Mouse (Mus musculus): ENCODE measurements around the gene Adam12. TPM values are rescaled to one million over a fixed set of nuclear protein-coding genes. Genes with fewer than 3 reads are reported as not detected.

The Adam12 gene
- polyA plus RNA-seq, 1 experiment, result 4.1 TPM

GRCm38 (mm10) chr7:133963501-133963900, 268.4 kb downstream of the Adam12 start:
- DNase-seq, result no peak
- 32% methylated on average over 8 of the region's 8 CpGs for WGBS
- Histone ChIP-seq H3K4me1 (ENCODE audit: control insufficient read depth, insufficient read depth, low read length) (no peaks in the 10 kb centered on the region), H3K27me3 (replicated peaks; ENCODE audit: control insufficient read depth, insufficient read depth, low read length) (no peaks in the 10 kb centered on the region), H3K27ac (ENCODE audit: insufficient read depth, low read depth, low read length) (no peak overlapping the region), H3K36me3 (ENCODE audit: control insufficient read depth, insufficient read depth, low read length) (no peaks in the 10 kb centered on the region), H3K4me3 (ENCODE audit: insufficient read depth, low read depth, low read length) (no peak overlapping the region)
- TF ChIP-seq CTCF (conservative IDR thresholded peaks at IDR 0.05; ENCODE audit: insufficient read depth, insufficient read length, low read depth, low read length) (no peak), POLR2A (IDR thresholded peaks at IDR 0.05; ENCODE audit: low read depth, low read length) (no peak)

- Histone ChIP-seq H3K27me3 (replicated peaks; ENCODE audit: control insufficient read depth, insufficient read depth, low read length) (no peaks in the 10 kb centered on the region), H3K36me3 (ENCODE audit: control insufficient read depth, insufficient read depth, low read length) (no peaks in the 10 kb centered on the region), H3K4me1 (ENCODE audit: control insufficient read depth, insufficient read depth, low read length) (no peaks in the 10 kb centered on the region), H3K4me3 (ENCODE audit: insufficient read depth, low read depth, low read length) (no peak overlapping the region), H3K27ac (ENCODE audit: insufficient read depth, low read depth, low read length) (no peak overlapping the region)
- peak; percentile 23 for DNase-seq
- WGBS, result 68% methylated on average over 4 of the region's 4 CpGs
- TF ChIP-seq CTCF (conservative IDR thresholded peaks at IDR 0.05; ENCODE audit: insufficient read depth, insufficient read length, low read depth, low read length), result peak; percentile 67
- TF ChIP-seq POLR2A (IDR thresholded peaks at IDR 0.05; ENCODE audit: low read depth, low read length), result no peak
Observed at GRCm38 (mm10) chr7:133959200-133959599, 272.7 kb downstream of the Adam12 start.

DNA sequence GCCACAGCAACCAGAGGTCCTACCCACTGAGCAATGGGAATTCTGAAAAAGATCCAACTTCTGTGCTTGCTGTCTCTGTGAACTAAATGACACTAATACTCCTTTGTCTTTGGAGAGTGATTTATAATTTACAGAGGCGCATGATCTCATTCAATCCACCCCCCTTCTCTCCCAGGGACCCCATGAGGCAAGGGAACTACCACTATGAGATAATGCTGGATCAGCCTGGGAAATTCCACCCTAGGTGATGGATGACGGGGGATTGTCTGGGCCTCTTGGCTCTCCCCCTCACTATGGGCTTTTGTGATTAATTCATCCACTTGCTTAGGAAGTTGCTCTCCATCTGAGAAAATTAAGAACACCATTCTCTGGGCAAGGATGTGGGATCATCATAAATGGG, 274.1 kb downstream of the Adam12 start:
- no peaks in the 10 kb centered on the region for H3K4me1 ChIP-seq (ENCODE audit: control insufficient read depth, insufficient read depth, low read length)
- H3K27ac ChIP-seq (ENCODE audit: insufficient read depth, low read depth, low read length), result no peak overlapping the region
- TF ChIP-seq POLR2A (IDR thresholded peaks at IDR 0.05; ENCODE audit: low read depth, low read length) (no peak), CTCF (conservative IDR thresholded peaks at IDR 0.05; ENCODE audit: insufficient read depth, insufficient read length, low read depth, low read length) (no peak)
- WGBS, result 88% methylated on average over 2 of the region's 2 CpGs
- no peaks in the 10 kb centered on the region for H3K27me3 ChIP-seq (replicated peaks; ENCODE audit: control insufficient read depth, insufficient read depth, low read length)
- DNase-seq, result no peak
- H3K4me3 ChIP-seq (ENCODE audit: insufficient read depth, low read depth, low read length), result no peak overlapping the region
- no peaks in the 10 kb centered on the region for H3K36me3 ChIP-seq (ENCODE audit: control insufficient read depth, insufficient read depth, low read length)

GRCm38 (mm10) chr7:133954111-133955091, 277.5 kb downstream of the Adam12 start:
- Histone ChIP-seq H3K27me3 (replicated peaks; ENCODE audit: control insufficient read depth, insufficient read depth, low read length) (no peaks in the 10 kb centered on the region), H3K4me1 (ENCODE audit: control insufficient read depth, insufficient read depth, low read length) (no peaks in the 10 kb centered on the region), H3K4me3 (ENCODE audit: insufficient read depth, low read depth, low read length) (no peak overlapping the region), H3K36me3 (ENCODE audit: control insufficient read depth, insufficient read depth, low read length) (no peaks in the 10 kb centered on the region), H3K27ac (ENCODE audit: insufficient read depth, low read depth, low read length) (no peak overlapping the region)
- DNase-seq, result peak; percentile 49
- 55% methylated on average over 9 of the region's 9 CpGs for WGBS
- no peak for TF ChIP-seq CTCF (conservative IDR thresholded peaks at IDR 0.05; ENCODE audit: insufficient read depth, insufficient read length, low read depth, low read length)
- no peak for TF ChIP-seq POLR2A (IDR thresholded peaks at IDR 0.05; ENCODE audit: low read depth, low read length)

- no peak overlapping the region for H3K4me3 ChIP-seq (ENCODE audit: insufficient read depth, low read depth, low read length)
- DNase-seq, result peak; percentile 17
- 85% methylated on average over 14 of the region's 14 CpGs for WGBS
- H3K36me3 ChIP-seq (ENCODE audit: control insufficient read depth, insufficient read depth, low read length), result no peaks in the 10 kb centered on the region
- no peaks in the 10 kb centered on the region for H3K4me1 ChIP-seq (ENCODE audit: control insufficient read depth, insufficient read depth, low read length)
- TF ChIP-seq POLR2A (IDR thresholded peaks at IDR 0.05; ENCODE audit: low read depth, low read length) (no peak), CTCF (conservative IDR thresholded peaks at IDR 0.05; ENCODE audit: insufficient read depth, insufficient read length, low read depth, low read length) (no peak)
- H3K27ac ChIP-seq (ENCODE audit: insufficient read depth, low read depth, low read length), result no peak overlapping the region
- H3K27me3 ChIP-seq (replicated peaks; ENCODE audit: control insufficient read depth, insufficient read depth, low read length), result no peaks in the 10 kb centered on the region
Observed at GRCm38 (mm10) chr7:133951777-133952545, 280.0 kb downstream of the Adam12 start.

GRCm38 (mm10) chr7:133947360-133947759, 284.6 kb downstream of the Adam12 start:
- Histone ChIP-seq H3K27me3 (replicated peaks; ENCODE audit: control insufficient read depth, insufficient read depth, low read length) (no peaks in the 10 kb centered on the region), H3K27ac (ENCODE audit: insufficient read depth, low read depth, low read length) (no peak overlapping the region), H3K4me3 (ENCODE audit: insufficient read depth, low read depth, low read length) (no peak overlapping the region), H3K4me1 (ENCODE audit: control insufficient read depth, insufficient read depth, low read length) (no peaks in the 10 kb centered on the region), H3K36me3 (ENCODE audit: control insufficient read depth, insufficient read depth, low read length) (no peaks in the 10 kb centered on the region)
- TF ChIP-seq POLR2A (IDR thresholded peaks at IDR 0.05; ENCODE audit: low read depth, low read length) (no peak), CTCF (conservative IDR thresholded peaks at IDR 0.05; ENCODE audit: insufficient read depth, insufficient read length, low read depth, low read length) (no peak)
- WGBS, result 82% methylated on average over 2 of the region's 2 CpGs
- no peak for DNase-seq
